Mouse (Mus musculus): ENCODE measurements around the gene Ctps2. TPM values are rescaled to one million over a fixed set of nuclear protein-coding genes. Genes with fewer than 3 reads are reported as not detected.
"Not testable (repeated sequence)": the region's sequence is repeated elsewhere in the genome, so short reads cannot be mapped to it uniquely, and the experiment has no call there.

The Ctps2 gene
- 43.1 and 46.9 TPM in 2 replicates for polyA plus RNA-seq (2015; fragmentation: Nextera tagmentation; extraction: Ambion mirVana)

- peak within 1 kb of the TSS; percentile 52 for H3K9ac ChIP-seq
- no peaks in the 10 kb centered on the region for H3K9me3 ChIP-seq (replicated peaks)
- peak within 1 kb of the TSS; percentile 75 for H3K4me2 ChIP-seq
- no peak for ATAC-seq (ENCODE audit: insufficient read depth)
- H3K27ac ChIP-seq (replicated peaks) = peak within 1 kb of the TSS; percentile 76
- peak within 1 kb of the TSS; percentile 59 for H3K4me3 ChIP-seq (replicated peaks)
- no peaks in the 10 kb centered on the region for H3K36me3 ChIP-seq (replicated peaks)
- H3K27me3 ChIP-seq = 0 out of 2 replicates have a peak, but pooled peaks cover 2% of the 10 kb centered on the region
- H3K4me1 ChIP-seq (replicated peaks) = 0 out of 2 replicates have a peak, but pooled peaks cover 5% of the 10 kb centered on the region
- WGBS (ENCODE audit: insufficient replicate concordance) = 26% methylated on average over 4 of the region's 4 CpGs
Measured at GRCm38 (mm10) chrX:162900938-162901337, at the start of gene Ctps2. Ctps2 (plus strand) TSS chrX:162901238.

- ATAC-seq (ENCODE audit: insufficient read depth) = no peak
- WGBS (ENCODE audit: insufficient replicate concordance) = 64% methylated on average over 3 of the region's 3 CpGs
Measured at GRCm38 (mm10) chrX:162868294-162868965, 32.6 kb upstream of the Ctps2 start.

GRCm38 (mm10) chrX:162871734-162872517, 29.1 kb upstream of the Ctps2 start:
- H3K36me3 ChIP-seq (replicated peaks) = peaks cover 6% of the 10 kb centered on the region
- no peak overlapping the region for H3K4me3 ChIP-seq (replicated peaks)
- H3K27me3 ChIP-seq = no peaks in the 10 kb centered on the region
- H3K9ac ChIP-seq = no peak overlapping the region
- H3K27ac ChIP-seq (replicated peaks) = no peak overlapping the region
- no peaks in the 10 kb centered on the region for H3K4me1 ChIP-seq (replicated peaks)
- H3K4me2 ChIP-seq = no peak overlapping the region
- 21% methylated on average over 4 of the region's 4 CpGs for WGBS (ENCODE audit: insufficient replicate concordance)
- no peaks in the 10 kb centered on the region for H3K9me3 ChIP-seq (replicated peaks)
- ATAC-seq (ENCODE audit: insufficient read depth) = no peak

More at GRCm38 (mm10) chrX:162868294-162868965, 32.6 kb upstream of the Ctps2 start:
- Histone ChIP-seq H3K27me3 (no peaks in the 10 kb centered on the region), H3K27ac (replicated peaks) (no peak overlapping the region), H3K4me2 (no peak overlapping the region), H3K9ac (no peak overlapping the region), H3K9me3 (replicated peaks) (no peaks in the 10 kb centered on the region), H3K4me1 (replicated peaks) (no peaks in the 10 kb centered on the region), H3K36me3 (replicated peaks) (peaks cover 6% of the 10 kb centered on the region), H3K4me3 (replicated peaks) (no peak overlapping the region)

GRCm38 (mm10) chrX:162873761-162874160, 27.3 kb upstream of the Ctps2 start:
- no peak for ATAC-seq (ENCODE audit: insufficient read depth)

GRCm38 (mm10) chrX:162878236-162878635, 22.8 kb upstream of the Ctps2 start:
- Histone ChIP-seq H3K4me2 (no peak overlapping the region), H3K9me3 (replicated peaks) (no peaks in the 10 kb centered on the region), H3K27ac (replicated peaks) (no peak overlapping the region), H3K9ac (no peak overlapping the region), H3K4me1 (replicated peaks) (no peaks in the 10 kb centered on the region), H3K27me3 (no peaks in the 10 kb centered on the region), H3K4me3 (replicated peaks) (no peak overlapping the region), H3K36me3 (replicated peaks) (peaks cover 4% of the 10 kb centered on the region; the same call in 1 of the 2 replicates)
- no peak for ATAC-seq (ENCODE audit: insufficient read depth)
- 72% methylated on average over 3 of the region's 3 CpGs for WGBS (ENCODE audit: insufficient replicate concordance)

More at GRCm38 (mm10) chrX:162873761-162874160, 27.3 kb upstream of the Ctps2 start:
- Histone ChIP-seq H3K9ac (no peak overlapping the region), H3K36me3 (replicated peaks) (peaks cover 10% of the 10 kb centered on the region), H3K4me1 (replicated peaks) (no peaks in the 10 kb centered on the region), H3K27ac (replicated peaks) (no peak overlapping the region), H3K4me3 (replicated peaks) (no peak overlapping the region), H3K4me2 (no peak overlapping the region), H3K27me3 (no peaks in the 10 kb centered on the region), H3K9me3 (replicated peaks) (no peaks in the 10 kb centered on the region)
- WGBS (ENCODE audit: insufficient replicate concordance) = 78% methylated on average over 2 of the region's 2 CpGs

- 12% methylated on average over 35 of the region's 47 CpGs for WGBS (ENCODE audit: insufficient replicate concordance)
Measured at GRCm38 (mm10) chrX:162887931-162888511, 13.0 kb upstream of the Ctps2 start, which contains the start of gene Syap1. Syap1 (minus strand) TSS chrX:162888447.

GRCm38 (mm10) chrX:162888575-162889223, 12.3 kb upstream of the Ctps2 start:
- Histone ChIP-seq H3K4me3 (replicated peaks) (0 out of 2 replicates have a peak overlapping the region, but pooled peaks have one; percentile 7), H3K4me2 (peak overlapping the region; percentile 40; the same call in 1 of the 2 replicates)
- not testable (repeated sequence) for H3K9ac ChIP-seq; ATAC-seq (ENCODE audit: insufficient read depth); H3K36me3 ChIP-seq (replicated peaks); H3K27me3 ChIP-seq; H3K4me1 ChIP-seq (replicated peaks); H3K9me3 ChIP-seq (replicated peaks); H3K27ac ChIP-seq (replicated peaks)
- 49% methylated on average over 11 of the region's 25 CpGs for WGBS (ENCODE audit: insufficient replicate concordance)

More at GRCm38 (mm10) chrX:162887931-162888511, 13.0 kb upstream of the Ctps2 start, which contains the start of gene Syap1:
- peak; percentile 87 for ATAC-seq (ENCODE audit: insufficient read depth)
- Histone ChIP-seq H3K27me3 (no peaks in the 10 kb centered on the region), H3K36me3 (replicated peaks) (no peaks in the 10 kb centered on the region), H3K9me3 (replicated peaks) (no peaks in the 10 kb centered on the region), H3K4me2 (peak within 1 kb of the TSS; percentile 74), H3K4me3 (replicated peaks) (peak within 1 kb of the TSS; percentile 76), H3K4me1 (replicated peaks) (peaks cover 3% of the 10 kb centered on the region; the same call in 1 of the 2 replicates), H3K9ac (peak within 1 kb of the TSS; percentile 73), H3K27ac (replicated peaks) (peak within 1 kb of the TSS; percentile 61; the same call in 1 of the 2 replicates)

- no peaks in the 10 kb centered on the region for H3K9me3 ChIP-seq (replicated peaks)
- peak overlapping the region; percentile 76 for H3K27ac ChIP-seq (replicated peaks)
- ATAC-seq (ENCODE audit: insufficient read depth) = peak; percentile 77
- H3K4me3 ChIP-seq (replicated peaks) = peak overlapping the region; percentile 59
- H3K4me2 ChIP-seq = peak overlapping the region; percentile 75
- H3K9ac ChIP-seq = peak overlapping the region; percentile 52
- 21% methylated on average over 25 of the region's 25 CpGs for WGBS (ENCODE audit: insufficient replicate concordance)
- H3K4me1 ChIP-seq (replicated peaks) = 0 out of 2 replicates have a peak, but pooled peaks cover 5% of the 10 kb centered on the region
- H3K36me3 ChIP-seq (replicated peaks) = no peaks in the 10 kb centered on the region
- 0 out of 2 replicates have a peak, but pooled peaks cover 2% of the 10 kb centered on the region for H3K27me3 ChIP-seq
Measured at GRCm38 (mm10) chrX:162901371-162902039, 467 bp downstream of the Ctps2 start.

GRCm38 (mm10) chrX:162902040-162902734, 1.1 kb downstream of the Ctps2 start:
- Histone ChIP-seq H3K9ac (peak overlapping the region; percentile 52), H3K9me3 (replicated peaks) (no peaks in the 10 kb centered on the region), H3K4me1 (replicated peaks) (0 out of 2 replicates have a peak, but pooled peaks cover 5% of the 10 kb centered on the region), H3K36me3 (replicated peaks) (no peaks in the 10 kb centered on the region), H3K4me2 (peak overlapping the region; percentile 75), H3K4me3 (replicated peaks) (peak overlapping the region; percentile 59), H3K27me3 (no peaks in the 10 kb centered on the region), H3K27ac (replicated peaks) (peak overlapping the region; percentile 76)
- WGBS (ENCODE audit: insufficient replicate concordance) = 23% methylated on average over 29 of the region's 29 CpGs
- ATAC-seq (ENCODE audit: insufficient read depth) = peak; percentile 78
